Comparison of ENCODE assay signal across 9 mouse cellular contexts in genomic region chr4:116300878-116301355, GRCm38 (mm10).
A peak's percentile ranks its signal among the peaks of the same experiment; 100 is the strongest.
DNase-seq lines count a peak whose midpoint lies in the region; ATAC-seq and TF ChIP-seq lines count a peak whose summit lies in the region.
"Had no signal": no experiment of that assay in that cellular context is flagged by ENCODE, and none has a peak within 500 bp of the region (broad histone marks: within the 10 kb centered on the region; RNA-seq: fewer than 3 reads in every experiment).

No protein-coding gene starts in this region.

- H3K4me3 ChIP-seq in left cerebral cortex, adult 2 months: no peak overlapping the region
- no peak overlapping the region for H3K4me3 ChIP-seq in G1E (ENCODE audit: low read depth, low read length)
- no peak overlapping the region for H3K4me3 ChIP-seq in embryonic facial prominence, embryonic 15.5 days (replicated peaks)
- H3K4me3 ChIP-seq in limb, embryonic 15.5 days: no peak overlapping the region
- H3K4me3 ChIP-seq in thymus, adult 2 months (ENCODE audit: control insufficient read depth, insufficient read depth, low read length): no peak overlapping the region

- H3K36me3 ChIP-seq in G1E (replicated peaks): peaks cover 5% of the 10 kb centered on the region
- peaks cover 24% of the 10 kb centered on the region for H3K36me3 ChIP-seq in embryonic facial prominence, embryonic 15.5 days
- peaks cover 15% of the 10 kb centered on the region; the same call in 1 of the 2 replicates for H3K36me3 ChIP-seq in limb, embryonic 15.5 days
- no peaks in the 10 kb centered on the region for H3K36me3 ChIP-seq in thymus, adult 2 months (ENCODE audit: control insufficient read depth, insufficient read depth, low read length)

- TF ChIP-seq POLR2A in thymus, adult 2 months (IDR thresholded peaks at IDR 0.05; ENCODE audit: control insufficient read depth, extremely low read depth, insufficient read depth, low read length, poor library complexity): no peak

- WGBS in embryonic facial prominence, embryonic 15.5 days: 42% methylated on average over 4 of the region's 4 CpGs
- 61% methylated on average over 4 of the region's 4 CpGs for WGBS in limb, embryonic 15.5 days
- 20% methylated on average over 4 of the region's 4 CpGs for WGBS in thymus, adult 2 months

- H3K9ac ChIP-seq in embryonic facial prominence, embryonic 15.5 days: no peak overlapping the region
- H3K9ac ChIP-seq in limb, embryonic 15.5 days: no peak overlapping the region
- H3K9ac ChIP-seq: forebrain, postnatal 0 days had no signal

- no peak for DNase-seq in left cerebral cortex, adult 2 months (ENCODE audit: extremely low spot score in 1 of 2, low spot score in 2 of 2)
- no peak for DNase-seq in left cerebral cortex, adult 11 months (ENCODE audit: low spot score)
- no peak for DNase-seq in G1E (ENCODE audit: low spot score)
- no peak for DNase-seq in thymus, adult 2 months
- no peak for DNase-seq in spleen, postnatal 10 days (ENCODE audit: low spot score in 2 of 2)
- DNase-seq: forebrain, postnatal 0 days had no signal

- intact Hi-C loops in left cerebral cortex, adult 2 months (cut with DNase I): no loop called here

- peaks cover 17% of the 10 kb centered on the region for H3K4me1 ChIP-seq in G1E (ENCODE audit: insufficient read depth, low read depth, low read length)
- H3K4me1 ChIP-seq in embryonic facial prominence, embryonic 15.5 days: no peaks in the 10 kb centered on the region
- H3K4me1 ChIP-seq in limb, embryonic 15.5 days: no peaks in the 10 kb centered on the region
- H3K4me1 ChIP-seq in thymus, adult 2 months (replicated peaks; ENCODE audit: control insufficient read depth, insufficient read depth, low read length): no peaks in the 10 kb centered on the region

- no peaks in the 10 kb centered on the region for H3K27me3 ChIP-seq in G1E (ENCODE audit: insufficient read depth, low read length)
- H3K27me3 ChIP-seq in embryonic facial prominence, embryonic 15.5 days: no peaks in the 10 kb centered on the region
- no peaks in the 10 kb centered on the region for H3K27me3 ChIP-seq in limb, embryonic 15.5 days
- H3K27me3 ChIP-seq in thymus, adult 2 months (ENCODE audit: control insufficient read depth, insufficient read depth, low read length): no peaks in the 10 kb centered on the region

- no peaks in the 10 kb centered on the region for H3K9me3 ChIP-seq in G1E (replicated peaks)
- H3K9me3 ChIP-seq in embryonic facial prominence, embryonic 15.5 days (replicated peaks): no peaks in the 10 kb centered on the region
- H3K9me3 ChIP-seq in limb, embryonic 15.5 days: no peaks in the 10 kb centered on the region

- peak overlapping the region; percentile 13 for H3K27ac ChIP-seq in left cerebral cortex, adult 2 months
- H3K27ac ChIP-seq in embryonic facial prominence, embryonic 15.5 days (replicated peaks): peak overlapping the region; percentile 60; the same call in 1 of the 2 replicates
- peak overlapping the region; percentile 38; the same call in 1 of the 2 replicates for H3K27ac ChIP-seq in limb, embryonic 15.5 days
- no peak overlapping the region for H3K27ac ChIP-seq in thymus, adult 2 months (ENCODE audit: control insufficient read depth, insufficient read depth, low read length)

- no peak for TF ChIP-seq CTCF in left cerebral cortex, adult 2 months (IDR thresholded peaks at IDR 0.05)
- no peak for TF ChIP-seq CTCF in G1E (IDR thresholded peaks at IDR 0.05; ENCODE audit: low read depth, low read length)
- no peak for TF ChIP-seq CTCF in thymus, adult 2 months (IDR thresholded peaks at IDR 0.05; ENCODE audit: borderline replicate concordance, control insufficient read depth, extremely low read depth, insufficient read depth, low read length, poor library complexity)

- ATAC-seq in G1E (ENCODE audit: extremely low read depth, insufficient number of reproducible peaks, low FRiP score, poor library complexity, severe bottlenecking): peak; percentile 74
- ATAC-seq in embryonic facial prominence, embryonic 15.5 days (ENCODE audit: insufficient number of reproducible peaks, low FRiP score, low TSS enrichment, low read depth): peak; percentile 73
- peak; percentile 55; the same call in 1 of the 2 replicates for ATAC-seq in limb, embryonic 15.5 days (ENCODE audit: insufficient number of reproducible peaks, low FRiP score, low TSS enrichment, low read depth)
- no peak for ATAC-seq in cerebellum, adult (ENCODE audit: insufficient number of reproducible peaks, low FRiP score, low TSS enrichment)
- ATAC-seq: forebrain, postnatal 0 days had no signal

- no peak overlapping the region for H3K4me2 ChIP-seq in embryonic facial prominence, embryonic 15.5 days (replicated peaks)
- no peak overlapping the region for H3K4me2 ChIP-seq in limb, embryonic 15.5 days
